Mouse (Mus musculus): ENCODE data around the gene Wdr46. TPM values are rescaled to one million over a fixed set of nuclear protein-coding genes. Genes with fewer than 3 reads are reported as not detected.
A peak's percentile ranks its signal among the peaks of the same experiment; 100 is the strongest.

Wdr46 gene
- polyA plus RNA-seq, 1 experiment, result 64.8 TPM

- Histone ChIP-seq H3K36me3 (ENCODE audit: control insufficient read depth, insufficient read depth) (peaks cover 46% of the 10 kb centered on the region), H3K4me3 (ENCODE audit: insufficient read depth, poor library complexity, severe bottlenecking) (no peak overlapping the region), H3K27me3 (ENCODE audit: control insufficient read depth, insufficient read depth, insufficient read length) (no peaks in the 10 kb centered on the region), H3K79me2 (ENCODE audit: control insufficient read depth, insufficient read depth) (peaks cover 48% of the 10 kb centered on the region), H3K79me3 (ENCODE audit: low read depth) (peaks cover 36% of the 10 kb centered on the region), H3ac (ENCODE audit: control insufficient read depth, insufficient read length, low read depth) (peak overlapping the region; percentile 46)
- no peak for TF ChIP-seq FOSL1 (IDR thresholded peaks at IDR 0.05; ENCODE audit: insufficient read depth, low read length, poor library complexity, severe bottlenecking)
- TF ChIP-seq USF1 (IDR thresholded peaks at IDR 0.05; ENCODE audit: low read depth), result no peak
- no peak for TF ChIP-seq CEBPB (IDR thresholded peaks at IDR 0.05; ENCODE audit: low read depth)
- no peak for TF ChIP-seq MYOG (IDR thresholded peaks at IDR 0.05; ENCODE audit: control insufficient read depth, extremely low read depth, insufficient read length)
- no peak for TF ChIP-seq MAX (IDR thresholded peaks at IDR 0.05)
- no peak for TF ChIP-seq MYOD1 (IDR thresholded peaks at IDR 0.05; ENCODE audit: control insufficient read depth, insufficient read length, low read depth)
These were observed 12.4 kb downstream of the Wdr46 start for GRCm38 (mm10) chr17:33952879-33953278.

- Histone ChIP-seq H3K4me3 (ENCODE audit: insufficient read depth, poor library complexity, severe bottlenecking) (peak overlapping the region; percentile 97), H3K79me2 (ENCODE audit: control insufficient read depth, insufficient read depth) (peaks cover 48% of the 10 kb centered on the region), H3K79me3 (ENCODE audit: low read depth) (peaks cover 36% of the 10 kb centered on the region), H3ac (ENCODE audit: control insufficient read depth, insufficient read length, low read depth) (peak overlapping the region; percentile 46), H3K27me3 (ENCODE audit: control insufficient read depth, insufficient read depth, insufficient read length) (no peaks in the 10 kb centered on the region), H3K36me3 (ENCODE audit: control insufficient read depth, insufficient read depth) (peaks cover 43% of the 10 kb centered on the region)
- no peak for TF ChIP-seq CEBPB (IDR thresholded peaks at IDR 0.05; ENCODE audit: low read depth)
These were observed 12.8 kb downstream of the Wdr46 start for GRCm38 (mm10) chr17:33953310-33953709.

DNA sequence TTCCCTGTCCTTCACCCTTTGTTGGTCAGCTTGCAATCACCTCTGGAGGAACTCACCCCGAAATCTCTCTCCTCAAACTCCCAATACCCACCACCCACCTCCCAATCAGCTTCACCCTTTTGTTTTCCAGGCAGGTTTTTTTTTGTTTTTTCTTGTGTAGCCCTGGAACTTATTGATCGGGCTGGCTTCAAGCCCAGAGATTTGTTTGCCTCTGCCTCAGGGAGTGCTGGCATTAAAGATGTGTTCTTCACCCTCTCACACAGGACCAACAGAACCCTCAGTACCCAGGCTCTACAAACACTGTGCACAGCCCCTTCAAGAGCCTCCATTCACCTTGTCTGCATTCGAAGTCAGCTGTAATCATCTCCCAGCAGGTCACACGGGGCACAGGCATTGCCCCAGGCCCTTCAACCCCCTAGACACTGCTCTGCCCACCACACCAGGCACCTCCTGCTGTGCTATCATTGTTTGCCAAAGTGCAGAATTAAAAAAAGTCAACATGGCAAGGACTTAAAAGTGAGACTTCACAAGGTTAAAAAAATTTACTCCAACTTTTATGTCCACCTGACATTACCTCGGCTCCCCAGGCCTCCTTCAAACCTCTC lies 13.6 kb downstream of the Wdr46 start:
- Histone ChIP-seq H3K36me3 (ENCODE audit: control insufficient read depth, insufficient read depth) (peaks cover 43% of the 10 kb centered on the region), H3K79me3 (ENCODE audit: low read depth) (peaks cover 36% of the 10 kb centered on the region), H3K4me3 (ENCODE audit: insufficient read depth, poor library complexity, severe bottlenecking) (peak overlapping the region; percentile 97), H3K27me3 (ENCODE audit: control insufficient read depth, insufficient read depth, insufficient read length) (no peaks in the 10 kb centered on the region), H3ac (ENCODE audit: control insufficient read depth, insufficient read length, low read depth) (peak overlapping the region; percentile 96), H3K79me2 (ENCODE audit: control insufficient read depth, insufficient read depth) (peaks cover 48% of the 10 kb centered on the region)
- TF ChIP-seq CTCF (IDR thresholded peaks at IDR 0.05; ENCODE audit: control insufficient read depth, insufficient read depth, insufficient read length) (no peak), USF1 (IDR thresholded peaks at IDR 0.05; ENCODE audit: low read depth) (no peak), MAX (IDR thresholded peaks at IDR 0.05) (no peak), MYOD1 (IDR thresholded peaks at IDR 0.05; ENCODE audit: control insufficient read depth, insufficient read length, low read depth) (no peak), MYOG (IDR thresholded peaks at IDR 0.05; ENCODE audit: control insufficient read depth, extremely low read depth, insufficient read length) (no peak), CEBPB (IDR thresholded peaks at IDR 0.05; ENCODE audit: low read depth) (no peak), FOSL1 (IDR thresholded peaks at IDR 0.05; ENCODE audit: insufficient read depth, low read length, poor library complexity, severe bottlenecking) (no peak)

DNA sequence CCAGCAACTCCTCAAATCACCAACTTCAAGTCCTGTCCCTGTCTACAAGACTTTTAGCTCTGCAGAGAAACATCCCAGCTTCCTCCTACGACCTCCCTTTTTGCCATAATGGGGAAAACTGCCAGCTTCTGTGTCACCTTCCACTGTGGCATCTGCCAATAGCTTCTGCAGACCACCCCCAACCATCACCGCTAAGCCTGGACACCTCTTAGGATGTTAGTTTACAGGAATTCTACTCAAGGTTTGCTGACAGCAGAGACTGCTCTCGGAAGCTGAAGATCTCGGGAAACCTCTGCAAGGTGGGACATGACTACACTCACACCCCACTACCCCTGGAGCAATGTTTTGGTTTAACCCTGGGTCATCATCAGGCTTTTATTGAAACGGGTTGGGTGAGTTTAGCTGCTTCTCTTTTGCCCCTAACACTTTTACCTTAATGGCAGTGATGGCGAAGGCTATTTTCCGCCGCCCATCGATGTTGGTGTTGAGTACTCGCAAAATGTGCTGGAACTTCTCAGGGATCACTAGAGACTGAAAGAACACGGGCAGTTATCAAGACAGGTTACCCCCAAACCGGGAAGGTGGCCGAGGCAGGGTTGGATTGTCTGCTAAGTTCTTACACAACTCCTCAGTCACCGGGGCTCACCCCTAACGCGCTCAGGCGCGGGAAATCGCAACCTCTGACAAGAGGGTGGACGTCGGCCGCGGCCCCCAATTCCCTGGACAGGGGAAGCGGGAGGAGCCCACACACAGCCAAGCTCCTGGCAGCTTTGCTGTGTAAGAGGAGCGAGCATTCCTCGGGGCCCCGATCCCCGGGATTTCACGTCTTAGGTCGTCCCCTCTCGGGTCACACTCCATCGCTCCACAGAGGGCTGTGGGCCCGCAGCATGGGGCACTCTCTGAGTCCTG lies 14.4 kb downstream of the Wdr46 start:
- TF ChIP-seq FOSL1 (IDR thresholded peaks at IDR 0.05; ENCODE audit: insufficient read depth, low read length, poor library complexity, severe bottlenecking) (no peak), USF1 (IDR thresholded peaks at IDR 0.05; ENCODE audit: low read depth) (no peak), MAX (IDR thresholded peaks at IDR 0.05) (no peak), MYOD1 (IDR thresholded peaks at IDR 0.05; ENCODE audit: control insufficient read depth, insufficient read length, low read depth) (no peak), MYOG (IDR thresholded peaks at IDR 0.05; ENCODE audit: control insufficient read depth, extremely low read depth, insufficient read length) (no peak)
- Histone ChIP-seq H3ac (ENCODE audit: control insufficient read depth, insufficient read length, low read depth) (peak overlapping the region; percentile 96), H3K79me3 (ENCODE audit: low read depth) (peaks cover 36% of the 10 kb centered on the region), H3K36me3 (ENCODE audit: control insufficient read depth, insufficient read depth) (peaks cover 43% of the 10 kb centered on the region), H3K79me2 (ENCODE audit: control insufficient read depth, insufficient read depth) (peaks cover 48% of the 10 kb centered on the region), H3K27me3 (ENCODE audit: control insufficient read depth, insufficient read depth, insufficient read length) (no peaks in the 10 kb centered on the region), H3K4me3 (ENCODE audit: insufficient read depth, poor library complexity, severe bottlenecking) (peak overlapping the region; percentile 97)

- H3K4me3 ChIP-seq (ENCODE audit: insufficient read depth, poor library complexity, severe bottlenecking), result peak within 1 kb of the TSS; percentile 97
- H3K79me2 ChIP-seq (ENCODE audit: control insufficient read depth, insufficient read depth), result peaks cover 48% of the 10 kb centered on the region
- H3K36me3 ChIP-seq (ENCODE audit: control insufficient read depth, insufficient read depth), result peaks cover 36% of the 10 kb centered on the region
- H3ac ChIP-seq (ENCODE audit: control insufficient read depth, insufficient read length, low read depth), result peak within 1 kb of the TSS; percentile 100
- H3K27me3 ChIP-seq (ENCODE audit: control insufficient read depth, insufficient read depth, insufficient read length), result no peaks in the 10 kb centered on the region
- H3K79me3 ChIP-seq (ENCODE audit: low read depth), result peaks cover 36% of the 10 kb centered on the region
- TF ChIP-seq FOSL1 (IDR thresholded peaks at IDR 0.05; ENCODE audit: insufficient read depth, low read length, poor library complexity, severe bottlenecking), result no peak
- peak; percentile 70 for TF ChIP-seq MAX (IDR thresholded peaks at IDR 0.05)
- TF ChIP-seq MYOG (IDR thresholded peaks at IDR 0.05; ENCODE audit: control insufficient read depth, extremely low read depth, insufficient read length), result no peak
- TF ChIP-seq MYOD1 (IDR thresholded peaks at IDR 0.05; ENCODE audit: control insufficient read depth, insufficient read length, low read depth), result no peak
- no peak for TF ChIP-seq CEBPB (IDR thresholded peaks at IDR 0.05; ENCODE audit: low read depth)
These were observed 15.2 kb downstream of the Wdr46 start, which contains the start of the genes Vps52 and Rps18 for GRCm38 (mm10) chr17:33955555-33956214. TSS of gene Vps52 (plus strand) at chr17:33955812. TSS of gene Rps18 (minus strand) at chr17:33956001.
